Mouse (Mus musculus): Measurements from ENCODE around the gene Lmf1. TPM values are rescaled to one million over a fixed set of nuclear protein-coding genes. Genes with fewer than 3 reads are reported as not detected.

The Lmf1 gene
- total RNA-seq (2023) = 33.3 TPM

GRCm38 (mm10) chr17:25578920-25579319 is at the start of gene Lmf1:
Lmf1 (plus strand) TSS chr17:25579085.

GRCm38 (mm10) chr17:25570648-25571452 is 8.0 kb upstream of the Lmf1 start, which contains the start of gene Sox8:
Sox8 (minus strand) TSS chr17:25570686.

Other genes with a start within 250 kb of the Lmf1 start
- gene Tpsab1, start 233.5 kb upstream of the Lmf1 start, total RNA-seq (2023) = not detected
- gene Tpsb2, start 212.8 kb upstream of the Lmf1 start, total RNA-seq (2023) = not detected
- not detected for gene Tpsg1, start 209.8 kb upstream of the Lmf1 start, total RNA-seq (2023)
- 0.83 TPM for gene Cacna1h, start 145.3 kb upstream of the Lmf1 start, total RNA-seq (2023)
- not detected for gene Tekt4, start 124.5 kb upstream of the Lmf1 start, total RNA-seq (2023)
- gene Sstr5, start 81.8 kb upstream of the Lmf1 start, total RNA-seq (2023) = not detected
- gene Sox8, start 8.4 kb upstream of the Lmf1 start, total RNA-seq (2023) = 0.43 TPM
- gene Gng13, start 138.1 kb downstream of the Lmf1 start, total RNA-seq (2023) = not detected
- 10.9 TPM for gene Chtf18, start 148.3 kb downstream of the Lmf1 start, total RNA-seq (2023)
- 4.2 TPM for gene Rpusd1, start 148.6 kb downstream of the Lmf1 start, total RNA-seq (2023)
- not detected for gene Mslnl, start 157.0 kb downstream of the Lmf1 start, total RNA-seq (2023)
- gene Msln, start 175.3 kb downstream of the Lmf1 start, total RNA-seq (2023) = not detected
- gene Narfl, start 194.7 kb downstream of the Lmf1 start, total RNA-seq (2023) = 26.5 TPM
- gene Haghl, start 206.6 kb downstream of the Lmf1 start, total RNA-seq (2023) = 21.2 TPM
- gene Ccdc78, start 207.5 kb downstream of the Lmf1 start, total RNA-seq (2023) = not detected
- gene Fam173a, start 213.8 kb downstream of the Lmf1 start, total RNA-seq (2023) = 44.7 TPM
- gene AC134908.4, start 216.6 kb downstream of the Lmf1 start, total RNA-seq (2023) = not detected
- 22.7 TPM for gene Metrn, start 218.1 kb downstream of the Lmf1 start, total RNA-seq (2023)
- gene Fbxl16, start 230.0 kb downstream of the Lmf1 start, total RNA-seq (2023) = not detected
- gene Wdr24, start 244.5 kb downstream of the Lmf1 start, total RNA-seq (2023) = 22.7 TPM
- gene Jmjd8, start 249.8 kb downstream of the Lmf1 start, total RNA-seq (2023) = 32.0 TPM